Mouse (Mus musculus): ENCODE measurements at regions not wholly inside any gene's neighbourhood (a gene's known extent, or its start where the extent isn't known, plus 50 kb on each side); places are given as distances from the start of the nearest gene placed in this dataset.

DNA sequence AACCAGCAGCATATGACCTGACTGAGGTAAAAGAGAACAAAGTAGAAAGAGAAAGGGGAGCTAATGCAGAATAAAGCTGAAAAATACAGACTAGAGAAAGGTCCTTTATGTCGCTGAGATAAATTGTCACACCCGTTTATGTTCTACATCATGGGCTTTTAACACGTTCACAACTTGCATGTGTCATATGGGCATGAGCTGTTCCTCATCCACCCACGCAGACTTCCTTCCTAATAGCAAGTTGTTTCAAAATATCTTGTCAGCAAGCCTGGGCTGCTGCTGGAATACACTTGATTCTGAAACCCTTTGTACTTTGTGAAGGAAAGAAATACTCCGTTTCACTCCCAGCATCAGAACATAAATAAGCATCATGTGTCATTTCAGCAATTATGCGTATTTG, 554.3 kb upstream of the Mef2c start:
- TF ChIP-seq GATA4 (IDR thresholded peaks at IDR 0.05; ENCODE audit: insufficient replicate concordance, low read length), result no peak

GRCm38 (mm10) chr13:82962333-82962732, 541.5 kb upstream of the Mef2c start:
- no peak for TF ChIP-seq GATA4 (IDR thresholded peaks at IDR 0.05; ENCODE audit: insufficient replicate concordance, low read length)

DNA sequence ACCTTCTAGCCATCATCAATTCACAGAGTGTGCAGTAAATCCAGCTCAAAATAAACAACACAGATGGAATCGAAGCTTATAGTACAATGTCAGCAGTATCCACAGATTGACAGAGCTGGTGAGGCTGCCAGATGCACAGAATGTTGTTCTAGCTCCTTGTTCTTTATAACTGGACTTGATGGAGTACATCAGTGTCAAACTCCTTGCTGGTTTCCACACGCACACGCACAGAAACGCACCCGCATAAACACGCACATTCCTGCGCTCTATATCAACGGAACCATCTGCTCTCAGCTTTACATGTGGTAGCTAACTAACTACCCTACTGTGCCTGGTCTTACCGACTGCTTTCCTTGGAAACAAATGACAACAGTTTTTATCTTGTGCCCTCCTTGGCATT, 532.1 kb upstream of the Mef2c start:
- TF ChIP-seq GATA4 (IDR thresholded peaks at IDR 0.05; ENCODE audit: insufficient replicate concordance, low read length), result no peak

DNA sequence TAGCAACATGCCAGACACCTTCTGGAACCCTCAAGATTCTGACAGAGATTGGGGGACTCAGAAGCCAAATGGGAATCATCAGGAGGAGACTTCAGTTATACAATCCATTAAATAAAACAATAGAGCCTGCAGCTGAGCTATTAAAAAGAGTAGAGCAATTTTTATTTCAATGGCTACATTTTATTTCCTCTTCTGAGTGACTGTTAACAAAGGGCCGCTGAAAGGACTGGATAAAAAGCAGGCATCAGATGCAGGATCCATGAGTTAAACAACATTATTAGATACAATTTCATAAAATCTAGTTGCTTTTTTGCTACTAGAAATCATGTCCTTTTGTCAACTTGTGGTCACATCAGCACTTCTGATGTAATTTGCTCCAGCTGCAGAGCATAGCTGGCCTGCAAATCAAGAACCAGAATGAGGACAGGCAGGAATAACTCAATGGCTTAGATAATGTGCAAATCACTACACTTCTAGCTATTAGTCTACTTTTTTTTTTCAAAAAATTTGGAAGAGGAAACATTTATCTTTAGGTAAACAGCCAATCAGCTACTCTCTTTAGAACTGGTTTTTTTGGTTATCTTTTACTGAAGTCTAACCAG, 529.5 kb upstream of the Mef2c start:
- TF ChIP-seq GATA4 (IDR thresholded peaks at IDR 0.05; ENCODE audit: insufficient replicate concordance, low read length), result no peak

DNA sequence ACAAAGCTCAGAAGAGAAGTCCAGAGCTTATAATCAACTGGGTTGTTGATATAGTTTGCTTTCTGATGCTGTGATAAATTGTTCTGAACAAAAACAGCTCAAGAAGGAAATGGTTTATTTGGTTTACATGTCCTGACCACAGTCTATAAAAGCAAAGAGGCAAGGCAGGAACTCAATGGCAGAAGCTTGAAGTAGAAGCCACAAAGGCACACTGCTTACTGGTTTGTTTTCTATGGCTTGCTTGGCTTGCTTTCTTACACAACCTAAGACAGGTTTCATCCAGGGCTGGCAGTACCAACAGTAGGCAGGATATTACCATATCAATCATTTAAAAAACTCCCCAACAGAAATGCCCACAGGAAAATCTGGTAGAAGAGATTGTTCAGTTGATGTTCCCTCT, 502.7 kb upstream of the Mef2c start:
- TF ChIP-seq GATA4 (IDR thresholded peaks at IDR 0.05; ENCODE audit: insufficient replicate concordance, low read length), result no peak

DNA sequence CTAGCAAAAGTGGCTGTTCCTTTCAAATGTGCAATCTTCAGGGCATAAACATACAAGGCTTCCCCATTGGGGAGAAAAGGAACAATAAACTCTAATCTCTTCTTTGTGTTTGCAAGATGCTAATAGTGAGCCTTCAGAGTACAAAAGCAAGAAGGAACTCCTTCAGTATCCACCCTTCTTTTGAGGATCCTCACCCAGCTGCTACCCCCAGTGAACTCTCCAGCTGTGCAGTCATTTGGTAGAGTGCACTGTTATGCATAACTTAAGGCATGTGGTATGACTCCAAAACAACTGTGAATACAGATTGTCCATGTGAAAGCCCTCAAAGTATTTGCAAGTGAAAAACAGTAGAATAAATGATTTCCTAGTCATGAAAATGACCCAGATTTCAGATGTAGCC, 487.1 kb upstream of the Mef2c start:
- no peak for TF ChIP-seq GATA4 (IDR thresholded peaks at IDR 0.05; ENCODE audit: insufficient replicate concordance, low read length)

- TF ChIP-seq GATA4 (IDR thresholded peaks at IDR 0.05; ENCODE audit: insufficient replicate concordance, low read length), result no peak
These were observed 483.0 kb upstream of the Mef2c start for GRCm38 (mm10) chr13:83020829-83021228.

DNA sequence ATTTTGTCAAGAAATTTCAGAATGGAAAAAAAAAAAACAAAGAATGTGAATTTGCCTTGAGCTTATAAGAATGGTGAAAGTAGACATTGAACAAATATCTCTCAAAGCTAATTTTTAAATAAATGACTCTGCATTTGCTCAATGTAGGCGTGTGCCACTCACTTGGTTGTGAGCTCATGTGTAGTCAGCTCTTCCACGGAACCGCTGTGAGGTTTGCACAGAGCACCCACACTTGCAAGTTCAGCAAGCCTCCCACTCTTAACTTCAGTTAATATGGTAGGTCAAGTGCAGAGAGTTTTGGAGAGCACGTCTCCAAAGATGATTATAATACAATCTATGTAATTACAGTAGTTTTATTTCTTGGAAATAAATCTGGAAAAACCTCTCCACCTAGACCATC, 479.9 kb upstream of the Mef2c start:
- TF ChIP-seq GATA4 (IDR thresholded peaks at IDR 0.05; ENCODE audit: insufficient replicate concordance, low read length), result no peak

GRCm38 (mm10) chr13:83035962-83036361, 467.9 kb upstream of the Mef2c start:
- no peak for TF ChIP-seq GATA4 (IDR thresholded peaks at IDR 0.05; ENCODE audit: insufficient replicate concordance, low read length)

DNA sequence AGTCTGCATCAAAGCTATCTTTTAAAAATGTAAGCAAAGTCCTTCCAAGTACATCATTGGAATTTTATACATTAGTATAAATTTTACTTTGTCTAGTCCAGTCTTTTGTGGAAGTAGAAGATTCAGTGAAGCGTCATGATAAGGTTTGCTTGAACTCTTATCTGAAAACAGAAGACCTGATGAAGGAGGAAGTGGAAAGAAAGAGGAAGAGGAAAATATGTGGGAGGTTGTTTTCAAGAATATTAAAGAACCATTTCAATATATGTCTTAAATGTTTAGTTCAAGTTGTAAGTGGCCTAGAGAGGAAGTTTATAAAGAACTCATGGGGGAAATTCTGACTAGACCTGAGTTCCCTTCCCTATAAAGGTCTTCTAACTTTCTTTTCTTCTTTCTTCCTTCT, 462.3 kb upstream of the Mef2c start:
- TF ChIP-seq GATA4 (IDR thresholded peaks at IDR 0.05; ENCODE audit: insufficient replicate concordance, low read length), result no peak

DNA sequence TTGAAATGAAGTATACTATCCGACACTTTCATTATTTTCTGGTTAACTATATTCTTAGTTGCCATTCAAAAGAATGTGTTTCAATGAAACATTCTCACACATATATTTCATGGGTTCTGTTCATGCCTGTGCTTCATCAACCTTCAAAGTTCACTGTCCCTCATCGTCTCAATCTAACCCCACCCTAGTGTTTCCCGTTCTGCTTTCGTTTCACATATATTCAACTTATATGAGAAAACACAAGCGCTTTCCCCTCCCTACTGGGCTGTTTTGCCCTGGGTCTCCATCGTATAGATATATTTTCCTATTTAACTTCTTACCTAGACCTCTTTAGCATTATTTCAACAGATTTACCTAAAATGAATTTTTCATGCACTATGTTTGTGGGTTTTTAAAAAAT, 458.3 kb upstream of the Mef2c start:
- no peak for TF ChIP-seq GATA4 (IDR thresholded peaks at IDR 0.05; ENCODE audit: insufficient replicate concordance, low read length)

GRCm38 (mm10) chr13:83045970-83046369, 457.9 kb upstream of the Mef2c start:
- TF ChIP-seq GATA4 (IDR thresholded peaks at IDR 0.05; ENCODE audit: insufficient replicate concordance, low read length), result no peak

- no peak for TF ChIP-seq GATA4 (IDR thresholded peaks at IDR 0.05; ENCODE audit: insufficient replicate concordance, low read length)
These were observed 457.2 kb upstream of the Mef2c start for GRCm38 (mm10) chr13:83046571-83047123.

GRCm38 (mm10) chr13:83055865-83056264, 448.0 kb upstream of the Mef2c start:
- no peak for TF ChIP-seq GATA4 (IDR thresholded peaks at IDR 0.05; ENCODE audit: insufficient replicate concordance, low read length)

DNA sequence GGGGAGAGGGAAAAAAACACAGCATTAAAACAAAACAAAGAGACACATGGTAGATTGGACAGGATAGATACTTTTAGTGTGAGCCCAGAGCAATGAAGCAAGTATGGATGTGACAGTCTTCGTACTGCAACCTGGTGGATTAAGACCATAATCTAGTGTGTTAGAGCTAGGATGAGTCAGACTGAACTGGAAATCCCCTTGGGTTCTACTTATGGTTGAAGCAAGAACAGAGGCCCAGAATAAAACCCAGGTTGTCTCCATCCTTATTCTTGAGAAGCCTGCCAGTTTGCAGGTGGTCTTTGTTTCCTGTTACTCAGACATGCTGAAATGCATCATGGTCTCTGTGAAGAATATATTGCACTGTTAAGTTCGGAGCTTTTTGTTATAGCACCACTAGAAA, 447.4 kb upstream of the Mef2c start:
- TF ChIP-seq GATA4 (IDR thresholded peaks at IDR 0.05; ENCODE audit: insufficient replicate concordance, low read length), result no peak

- TF ChIP-seq GATA4 (IDR thresholded peaks at IDR 0.05; ENCODE audit: insufficient replicate concordance, low read length), result no peak
These were observed 439.1 kb upstream of the Mef2c start for GRCm38 (mm10) chr13:83064727-83065126.

- no peak for TF ChIP-seq GATA4 (IDR thresholded peaks at IDR 0.05; ENCODE audit: insufficient replicate concordance, low read length)
These were observed 438.6 kb upstream of the Mef2c start for GRCm38 (mm10) chr13:83065201-83065600.

Data from liver, adult (tissue).